Mouse (Mus musculus) limb, embryonic 11.5 days (tissue): ENCODE measurements at regions not wholly inside any gene's neighbourhood (a gene's known extent, or its start where the extent isn't known, plus 50 kb on each side); places are given as distances from the start of the nearest gene placed in this dataset.
A peak's percentile ranks its signal among the peaks of the same experiment; 100 is the strongest.

Experiments used
- ATAC-seq: fragments of 200-750 bp; cut with Nextera tagmentation; 2 replicates; pipeline ENCODE4 v1.8.0; 2017; ENCODE audit warnings: low read depth; ENCODE audit not compliant: insufficient number of reproducible peaks, low FRiP score, low TSS enrichment
- DNase-seq: peaks from one replicate; pipeline ENCODE4 v3.0.0-alpha.2; 2015; ENCODE audit warnings: low spot score
- H3K27ac ChIP-seq: fragments of 300-500 bp; sonication (generic); replicated peaks from 2 replicates; pipeline ENCODE4 v1.5.1; 2014; ENCODE audit warnings: low read depth, mild to moderate bottlenecking, low read length
- H3K27me3 ChIP-seq: fragments of 300-500 bp; sonication (generic); 2 replicates; pipeline ENCODE4 v1.6.1; 2014; ENCODE audit warnings: mild to moderate bottlenecking, low read length, mixed read lengths; ENCODE audit not compliant: control insufficient read depth, insufficient read depth
- H3K36me3 ChIP-seq: fragments of 300-500 bp; sonication (generic); 2 replicates; pipeline ENCODE4 v1.6.1; 2014; ENCODE audit warnings: mild to moderate bottlenecking, low read length, moderate library complexity, mixed read lengths; ENCODE audit not compliant: control insufficient read depth, insufficient read depth
- H3K4me1 ChIP-seq: fragments of 300-500 bp; sonication (generic); 2 replicates; pipeline ENCODE4 v1.6.1; 2014; ENCODE audit warnings: low read length, mixed read lengths; ENCODE audit not compliant: control insufficient read depth, insufficient read depth
- H3K4me2 ChIP-seq: fragments of 300-500 bp; sonication (generic); 2 replicates; pipeline ENCODE4 v1.6.1; 2014; ENCODE audit warnings: low read depth, mild to moderate bottlenecking, moderate library complexity; ENCODE audit not compliant: severe bottlenecking
- H3K4me3 ChIP-seq: fragments of 300-500 bp; sonication (generic); 2 replicates; pipeline ENCODE4 v1.5.1; 2014; ENCODE audit warnings: low read depth, low read length
- H3K9ac ChIP-seq: fragments of 300-500 bp; sonication (generic); 2 replicates; pipeline ENCODE4 v1.6.1; 2014; ENCODE audit warnings: mild to moderate bottlenecking, low read length
- H3K9me3 ChIP-seq: fragments of 300-500 bp; sonication (generic); 2 replicates; pipeline ENCODE4 v1.6.1; 2016; ENCODE audit warnings: low read length; ENCODE audit not compliant: control insufficient read depth
- WGBS: fragments of 180-500 bp; shearing (Covaris S2); extraction: QIAGEN DNeasy Blood & Tissue Kit; methylation state at CpG from one replicate; pipeline ENCODE4 v1.1.7; 2014; 5-methylcytosine and 5-hydroxymethylcytosine counted together

GRCm38 (mm10) chr2:148107607-148108115 is 60.9 kb upstream of the Foxa2 start:
- no peak overlapping the region for H3K4me2 ChIP-seq
- DNase-seq = no peak
- 72% methylated on average over 5 of the region's 5 CpGs for WGBS

GRCm38 (mm10) chr2:148110149-148110548 is 63.4 kb upstream of the Foxa2 start:
- H3K4me1 ChIP-seq = no peaks in the 10 kb centered on the region
- H3K4me2 ChIP-seq = no peak overlapping the region
- H3K9me3 ChIP-seq = no peaks in the 10 kb centered on the region
- H3K36me3 ChIP-seq = no peaks in the 10 kb centered on the region
- H3K27ac ChIP-seq = no peak overlapping the region
- ATAC-seq = no peak
- H3K27me3 ChIP-seq = no peaks in the 10 kb centered on the region
- no peak overlapping the region for H3K4me3 ChIP-seq
- WGBS = 45% methylated on average over 2 of the region's 2 CpGs
- no peak overlapping the region for H3K9ac ChIP-seq
- DNase-seq = no peak

More at GRCm38 (mm10) chr2:148107607-148108115, 60.9 kb upstream of the Foxa2 start:
- Histone ChIP-seq H3K27ac (no peak overlapping the region), H3K9ac (no peak overlapping the region), H3K27me3 (no peaks in the 10 kb centered on the region), H3K4me3 (no peak overlapping the region), H3K36me3 (no peaks in the 10 kb centered on the region), H3K4me1 (no peaks in the 10 kb centered on the region), H3K9me3 (no peaks in the 10 kb centered on the region)
- ATAC-seq = no peak

GRCm38 (mm10) chr2:148111889-148112288 is 65.1 kb upstream of the Foxa2 start:
- Histone ChIP-seq H3K4me2 (no peak overlapping the region), H3K4me1 (no peaks in the 10 kb centered on the region), H3K27me3 (no peaks in the 10 kb centered on the region), H3K4me3 (no peak overlapping the region), H3K36me3 (no peaks in the 10 kb centered on the region), H3K9me3 (no peaks in the 10 kb centered on the region), H3K27ac (no peak overlapping the region), H3K9ac (no peak overlapping the region)
- 26% methylated on average over 10 of the region's 10 CpGs for WGBS
- DNase-seq (peak; percentile 59), ATAC-seq (no peak)

GRCm38 (mm10) chr2:148113184-148113583 is 66.4 kb upstream of the Foxa2 start:
- WGBS = 56% methylated on average over 2 of the region's 2 CpGs
- no peaks in the 10 kb centered on the region for H3K27me3 ChIP-seq
- H3K4me1 ChIP-seq = no peaks in the 10 kb centered on the region
- no peaks in the 10 kb centered on the region for H3K9me3 ChIP-seq
- H3K27ac ChIP-seq = no peak overlapping the region
- H3K4me2 ChIP-seq = no peak overlapping the region
- H3K9ac ChIP-seq = no peak overlapping the region
- ATAC-seq (no peak), DNase-seq (no peak)
- H3K4me3 ChIP-seq = no peak overlapping the region
- no peaks in the 10 kb centered on the region for H3K36me3 ChIP-seq

- no peak overlapping the region for H3K27ac ChIP-seq
- ATAC-seq (0 out of 2 replicates have a peak, but pooled peaks have one; percentile 41), DNase-seq (no peak)
- 25% methylated on average over 4 of the region's 4 CpGs for WGBS
- H3K36me3 ChIP-seq = no peaks in the 10 kb centered on the region
- no peaks in the 10 kb centered on the region for H3K27me3 ChIP-seq
- H3K9me3 ChIP-seq = no peaks in the 10 kb centered on the region
- H3K4me1 ChIP-seq = no peaks in the 10 kb centered on the region
- H3K4me2 ChIP-seq = no peak overlapping the region
- H3K9ac ChIP-seq = no peak overlapping the region
- no peak overlapping the region for H3K4me3 ChIP-seq
Observed at GRCm38 (mm10) chr2:148114600-148114999, 67.8 kb upstream of the Foxa2 start.

GRCm38 (mm10) chr2:148116033-148116790 is 69.4 kb upstream of the Foxa2 start:
- ATAC-seq (no peak), DNase-seq (no peak)
- no peak overlapping the region for H3K27ac ChIP-seq

GRCm38 (mm10) chr2:148117420-148117819 is 70.7 kb upstream of the Foxa2 start:
- ATAC-seq (no peak), DNase-seq (no peak)
- Histone ChIP-seq H3K4me1 (no peaks in the 10 kb centered on the region), H3K4me2 (no peak overlapping the region), H3K36me3 (no peaks in the 10 kb centered on the region), H3K27me3 (no peaks in the 10 kb centered on the region), H3K9ac (no peak overlapping the region), H3K27ac (no peak overlapping the region), H3K4me3 (no peak overlapping the region), H3K9me3 (no peaks in the 10 kb centered on the region)
- 49% methylated on average over 2 of the region's 2 CpGs for WGBS

More at GRCm38 (mm10) chr2:148116033-148116790, 69.4 kb upstream of the Foxa2 start:
- Histone ChIP-seq H3K36me3 (no peaks in the 10 kb centered on the region), H3K9me3 (no peaks in the 10 kb centered on the region), H3K9ac (no peak overlapping the region), H3K4me3 (no peak overlapping the region), H3K27me3 (no peaks in the 10 kb centered on the region), H3K4me2 (no peak overlapping the region), H3K4me1 (no peaks in the 10 kb centered on the region)
- WGBS = 88% methylated on average over 3 of the region's 3 CpGs

- ATAC-seq = peak; percentile 49
- Histone ChIP-seq H3K9me3 (no peaks in the 10 kb centered on the region), H3K4me1 (no peaks in the 10 kb centered on the region), H3K27me3 (no peaks in the 10 kb centered on the region), H3K36me3 (no peaks in the 10 kb centered on the region), H3K4me2 (no peak overlapping the region), H3K27ac (0 out of 2 replicates have a peak overlapping the region, but pooled peaks have one; percentile 14), H3K4me3 (no peak overlapping the region), H3K9ac (no peak overlapping the region)
- WGBS = 34% methylated on average over 13 of the region's 13 CpGs
- peak; percentile 47 for DNase-seq
Observed at GRCm38 (mm10) chr2:148121885-148122876, 75.4 kb upstream of the Foxa2 start.
